Mouse (Mus musculus) intestine, postnatal 0 days (tissue): ENCODE results near the gene Gpsm3. TPM values are rescaled to one million over a fixed set of nuclear protein-coding genes. Genes with fewer than 3 reads are reported as not detected.
A peak's percentile ranks its signal among the peaks of the same experiment; 100 is the strongest.

Source experiments
- ATAC-seq: fragments of 200-750 bp; cut with Nextera tagmentation; 2 replicates; pipeline ENCODE4 v1.8.0; 2017; ENCODE audit warnings: mild to moderate bottlenecking, moderate TSS enrichment, moderate library complexity
- H3K27ac ChIP-seq: fragments of 300-500 bp; sonication (generic); 2 replicates; pipeline ENCODE4 v1.5.1; 2014; ENCODE audit warnings: mild to moderate bottlenecking, low read depth, low read length, moderate library complexity
- H3K27me3 ChIP-seq: fragments of 300-500 bp; sonication (generic); replicated peaks from 2 replicates; pipeline ENCODE4 v1.6.1; 2014; ENCODE audit warnings: low read length, mixed read lengths; ENCODE audit not compliant: control insufficient read depth, insufficient read depth
- H3K36me3 ChIP-seq: fragments of 300-500 bp; sonication (generic); 2 replicates; pipeline ENCODE4 v1.6.1; 2014; ENCODE audit warnings: mild to moderate bottlenecking, moderate library complexity; ENCODE audit not compliant: control insufficient read depth, insufficient read depth
- H3K4me1 ChIP-seq: fragments of 300-500 bp; sonication (generic); replicated peaks from 2 replicates; pipeline ENCODE4 v1.6.1; 2014; ENCODE audit warnings: antibody characterized with exemption, low read length, mixed read lengths; ENCODE audit not compliant: control insufficient read depth, insufficient read depth
- H3K4me2 ChIP-seq: fragments of 300-500 bp; sonication (generic); replicated peaks from 2 replicates; pipeline ENCODE4 v1.6.1; 2014; ENCODE audit warnings: low read depth, mild to moderate bottlenecking, moderate library complexity
- H3K4me3 ChIP-seq: fragments of 300-500 bp; sonication (generic); 2 replicates; pipeline ENCODE4 v1.5.1; 2014; ENCODE audit warnings: low read depth, low read length
- H3K9ac ChIP-seq: fragments of 300-500 bp; sonication (generic); 2 replicates; pipeline ENCODE4 v1.6.1; 2014; ENCODE audit warnings: mild to moderate bottlenecking, low read depth, low read length
- H3K9me3 ChIP-seq: fragments of 300-500 bp; sonication (generic); 2 replicates; pipeline ENCODE4 v1.6.1; 2016; ENCODE audit warnings: mixed run types; ENCODE audit not compliant: control insufficient read depth
- CTCF ChIP-seq: sonication (generic); IDR thresholded peaks from 2 replicates; pipeline ENCODE4 v1.5.1; 2016; ENCODE audit warnings: low read depth, mild to moderate bottlenecking, control low read depth, antibody characterized with exemption, moderate library complexity
- WGBS: fragments of 180-500 bp; shearing (Covaris S2); extraction: QIAGEN DNeasy Blood & Tissue Kit; methylation state at CpG from one replicate; pipeline ENCODE4 v1.1.7; 2014; 5-methylcytosine and 5-hydroxymethylcytosine counted together
- polyA plus RNA-seq: library from polyadenylated mRNA; unstranded; fragments of >200 nt; fragmentation: Nextera tagmentation; extraction: Ambion mirVana; gene quantifications from 2 replicates; pipeline ENCODE4 v1.2.1, GENCODE M21; 2015

The Gpsm3 gene
- polyA plus RNA-seq, 1 experiment from 2014 or later: 8.6 TPM

DNA sequence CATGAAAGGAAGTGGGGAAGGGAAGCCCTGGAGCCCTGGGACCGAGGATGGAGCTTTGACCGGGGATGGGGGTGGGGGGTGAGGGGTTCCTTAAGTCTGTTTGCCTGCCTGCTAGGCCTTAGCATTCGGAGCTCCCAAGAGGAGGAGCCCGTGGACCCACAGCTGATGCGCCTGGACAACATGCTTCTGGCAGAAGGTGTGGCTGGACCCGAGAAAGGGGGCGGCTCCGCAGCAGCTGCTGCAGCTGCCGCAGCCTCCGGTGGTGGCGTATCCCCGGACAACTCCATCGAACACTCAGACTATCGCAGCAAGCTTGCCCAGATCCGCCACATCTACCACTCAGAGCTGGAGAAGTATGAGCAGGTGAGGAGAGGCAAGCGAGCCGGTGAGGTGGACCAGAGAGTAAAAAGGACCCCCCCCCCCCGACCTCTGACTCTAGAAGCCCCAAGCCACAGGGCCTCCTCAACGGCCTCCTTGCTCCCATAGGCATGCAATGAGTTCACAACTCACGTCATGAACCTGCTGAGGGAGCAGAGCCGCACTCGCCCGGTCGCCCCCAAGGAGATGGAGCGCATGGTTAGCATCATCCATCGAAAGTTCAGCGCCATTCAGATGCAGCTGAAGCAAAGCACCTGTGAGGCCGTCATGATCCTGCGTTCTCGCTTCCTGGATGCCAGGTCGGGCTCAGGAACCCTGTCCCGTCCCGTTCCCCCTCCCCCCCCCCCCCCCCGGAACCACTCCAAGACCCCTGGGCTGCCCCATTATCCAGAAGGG is 4.3 kb downstream of the Gpsm3 start:
- Histone ChIP-seq H3K4me1 (0 out of 2 replicates have a peak, but pooled peaks cover 5% of the 10 kb centered on the region), H3K27ac (no peak overlapping the region)
- 44% methylated on average over 33 of the region's 34 CpGs for WGBS

DNA sequence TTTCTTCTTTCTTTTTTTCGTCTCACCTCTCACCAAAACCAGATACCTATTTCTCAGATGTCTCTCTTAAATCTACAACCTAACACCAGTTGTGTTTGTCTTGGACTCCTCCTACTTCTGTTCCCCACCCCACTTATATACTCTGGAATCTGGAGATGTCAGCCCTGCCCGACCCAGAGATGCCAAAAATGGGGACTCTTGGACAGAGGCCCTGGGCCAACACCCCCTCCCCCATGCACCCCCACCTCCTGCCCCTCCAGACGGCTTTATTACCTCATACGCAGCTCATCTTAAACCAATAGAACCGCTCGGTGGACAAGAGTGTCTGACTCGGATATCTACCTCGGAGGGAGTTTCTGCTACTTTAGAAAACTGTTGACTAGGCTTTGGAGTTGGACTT is 6.5 kb downstream of the Gpsm3 start:
- peaks cover 2% of the 10 kb centered on the region; the same call in 1 of the 2 replicates for H3K4me1 ChIP-seq
- no peak for TF ChIP-seq CTCF
- peaks cover 38% of the 10 kb centered on the region; the same call in 1 of the 2 replicates for H3K36me3 ChIP-seq
- no peak overlapping the region for H3K4me3 ChIP-seq
- no peak overlapping the region for H3K9ac ChIP-seq
- ATAC-seq: no peak
- H3K27me3 ChIP-seq: no peaks in the 10 kb centered on the region
- H3K4me2 ChIP-seq: no peak overlapping the region
- H3K27ac ChIP-seq: no peak overlapping the region
- 50% methylated on average over 8 of the region's 8 CpGs for WGBS
- H3K9me3 ChIP-seq: no peaks in the 10 kb centered on the region

More for the DNA sequence above, 4.3 kb downstream of the Gpsm3 start:
- H3K9ac ChIP-seq: 0 out of 2 replicates have a peak overlapping the region, but pooled peaks have one; percentile 13
- peak; percentile 48 for TF ChIP-seq CTCF
- H3K36me3 ChIP-seq: peaks cover 25% of the 10 kb centered on the region; the same call in 1 of the 2 replicates
- no peak for ATAC-seq
- peak overlapping the region; percentile 99 for H3K4me2 ChIP-seq
- peak overlapping the region; percentile 69 for H3K4me3 ChIP-seq
- H3K27me3 ChIP-seq: no peaks in the 10 kb centered on the region
- no peaks in the 10 kb centered on the region for H3K9me3 ChIP-seq

DNA sequence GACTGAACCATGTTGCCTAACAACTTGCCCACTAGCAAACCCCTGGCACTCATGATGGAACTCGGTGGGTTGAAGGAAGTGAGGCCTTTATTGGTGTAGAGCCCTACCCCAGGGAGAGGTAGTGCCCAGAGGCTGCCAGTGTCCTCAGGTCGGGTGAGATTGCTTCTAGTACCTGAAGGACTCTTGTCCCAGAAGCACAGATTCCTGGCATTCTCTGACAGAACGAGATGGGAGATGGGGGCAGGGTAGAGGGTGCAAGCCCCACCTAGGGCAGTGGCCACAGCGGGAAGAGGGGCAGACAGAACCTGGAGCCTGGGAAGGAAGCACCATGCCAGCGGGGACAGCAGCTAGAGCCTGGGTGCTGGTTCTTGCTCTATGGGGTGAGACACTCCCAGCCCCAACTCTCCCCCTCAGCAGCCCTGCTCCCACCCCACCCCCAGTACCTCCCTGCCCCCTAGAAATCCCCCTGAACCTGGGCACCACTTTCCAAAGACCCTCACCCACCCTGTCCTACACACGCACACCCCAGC is 8.0 kb downstream of the Gpsm3 start, which contains the start of gene Ager:
TSS of gene Ager (plus strand) at position 297 of the 530 bp plus-strand sequence.
- 21% methylated on average over 6 of the region's 6 CpGs for WGBS
- Histone ChIP-seq H3K4me2 (0 out of 2 replicates have a peak within 1 kb of the TSS, but pooled peaks have one; percentile 6), H3K4me1 (peaks cover 2% of the 10 kb centered on the region; the same call in 1 of the 2 replicates), H3K27me3 (no peaks in the 10 kb centered on the region), H3K9ac (0 out of 2 replicates have a peak within 1 kb of the TSS, but pooled peaks have one; percentile 17), H3K9me3 (no peaks in the 10 kb centered on the region), H3K4me3 (no peak within 1 kb of the TSS), H3K36me3 (peaks cover 45% of the 10 kb centered on the region; the same call in 1 of the 2 replicates), H3K27ac (no peak within 1 kb of the TSS; the same call in 1 of the 2 replicates)
- no peak for ATAC-seq
- no peak for TF ChIP-seq CTCF

DNA sequence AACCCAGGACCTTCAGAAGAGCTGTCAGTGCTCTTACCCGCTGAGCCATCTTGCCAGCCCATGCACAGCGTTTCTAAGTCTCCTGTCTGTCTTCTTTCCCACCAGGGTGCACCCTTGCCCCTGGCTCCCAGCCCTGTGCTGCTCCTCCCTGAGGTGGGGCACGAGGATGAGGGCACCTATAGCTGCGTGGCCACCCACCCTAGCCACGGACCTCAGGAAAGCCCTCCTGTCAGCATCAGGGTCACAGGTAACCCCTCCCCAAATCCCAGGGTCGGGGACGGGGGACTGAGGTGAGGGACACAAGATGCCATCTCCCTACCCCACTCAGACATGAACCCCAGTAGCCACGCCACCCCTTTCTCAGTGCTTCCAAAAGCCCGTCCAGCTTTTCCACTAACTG is 10.3 kb downstream of the Gpsm3 start:
- H3K9ac ChIP-seq: no peak overlapping the region

DNA sequence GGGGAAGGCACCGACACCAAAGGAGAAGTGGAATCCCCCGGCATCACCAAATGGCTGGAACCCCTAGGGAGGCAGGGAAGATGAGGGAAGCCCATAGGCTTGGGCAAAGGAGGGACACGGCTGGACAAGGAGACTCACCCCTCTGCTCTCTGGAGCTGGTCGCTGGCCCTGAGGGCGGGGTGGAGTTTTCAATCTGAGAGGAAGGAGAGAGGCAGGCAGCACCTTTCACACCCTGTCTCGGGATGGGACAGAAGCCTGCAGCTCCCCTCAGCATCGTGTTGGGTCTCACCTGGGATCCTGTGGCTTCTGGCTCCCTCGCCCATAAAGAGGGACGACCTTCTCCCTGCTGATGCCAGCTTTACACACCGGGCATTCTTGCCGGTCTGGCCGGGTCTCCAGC is 12.2 kb downstream of the Gpsm3 start:
- H3K4me2 ChIP-seq: no peak overlapping the region
- no peaks in the 10 kb centered on the region for H3K27me3 ChIP-seq
- ATAC-seq: no peak
- H3K9me3 ChIP-seq: no peaks in the 10 kb centered on the region
- WGBS: 85% methylated on average over 11 of the region's 12 CpGs
- no peak overlapping the region for H3K27ac ChIP-seq
- TF ChIP-seq CTCF: no peak
- H3K9ac ChIP-seq: no peak overlapping the region
- H3K4me1 ChIP-seq: peaks cover 9% of the 10 kb centered on the region; the same call in 1 of the 2 replicates
- H3K4me3 ChIP-seq: no peak overlapping the region
- H3K36me3 ChIP-seq: peaks cover 20% of the 10 kb centered on the region; the same call in 1 of the 2 replicates

More for the DNA sequence above, 10.3 kb downstream of the Gpsm3 start:
- no peak overlapping the region for H3K4me2 ChIP-seq
- H3K27me3 ChIP-seq: no peaks in the 10 kb centered on the region
- peaks cover 36% of the 10 kb centered on the region; the same call in 1 of the 2 replicates for H3K36me3 ChIP-seq
- no peak overlapping the region for H3K27ac ChIP-seq
- WGBS: 72% methylated on average over 9 of the region's 9 CpGs
- no peaks in the 10 kb centered on the region for H3K9me3 ChIP-seq
- H3K4me3 ChIP-seq: no peak overlapping the region
- no peak for TF ChIP-seq CTCF
- peaks cover 5% of the 10 kb centered on the region; the same call in 1 of the 2 replicates for H3K4me1 ChIP-seq
- ATAC-seq: no peak
